Mouse (Mus musculus) heart, postnatal 25 days (tissue): ENCODE data around the gene Rpa3. TPM values are rescaled to one million over a fixed set of nuclear protein-coding genes. Genes with fewer than 3 reads are reported as not detected.

ENCODE experiments used
- DNase-seq: peaks from one replicate; pipeline ENCODE4 v3.0.0; 2022; ENCODE audit warnings: low spot score
- intact Hi-C: fragments of 180-260 bp; cut with DNase I; formaldehyde crosslinking; loops from one replicate; pipeline ENCODE4 v1.15.1; 2025
- total RNA-seq, 2 experiments: library from RNA; stranded (reverse); gene quantifications; 2 replicates each; pipeline ENCODE4 v1.2.3; 2021

The Rpa3 gene
- total RNA-seq, result 10 to 100 TPM; 21.0 to 23.8 TPM

- intact Hi-C loops, result loop anchor here (5.0 kb wide), 1 partner anchor 47 kb away; no protein-coding TSS in a partner anchor
- DNase-seq, result peak; percentile 96
Measured at GRCm38 (mm10) chr6:8259004-8259666, at the start of gene Rpa3, which contains the start of the genes Umad1 and Gm45062. TSS of gene Rpa3 (minus strand) at chr6:8259173. TSS of gene Umad1 (plus strand) at chr6:8259288. TSS of gene Gm45062 (plus strand) at chr6:8259450.

- intact Hi-C loops, result no loop called here
- DNase-seq, result no peak
Measured at GRCm38 (mm10) chr6:8307878-8308775, 49.2 kb upstream of the Rpa3 start.

DNA sequence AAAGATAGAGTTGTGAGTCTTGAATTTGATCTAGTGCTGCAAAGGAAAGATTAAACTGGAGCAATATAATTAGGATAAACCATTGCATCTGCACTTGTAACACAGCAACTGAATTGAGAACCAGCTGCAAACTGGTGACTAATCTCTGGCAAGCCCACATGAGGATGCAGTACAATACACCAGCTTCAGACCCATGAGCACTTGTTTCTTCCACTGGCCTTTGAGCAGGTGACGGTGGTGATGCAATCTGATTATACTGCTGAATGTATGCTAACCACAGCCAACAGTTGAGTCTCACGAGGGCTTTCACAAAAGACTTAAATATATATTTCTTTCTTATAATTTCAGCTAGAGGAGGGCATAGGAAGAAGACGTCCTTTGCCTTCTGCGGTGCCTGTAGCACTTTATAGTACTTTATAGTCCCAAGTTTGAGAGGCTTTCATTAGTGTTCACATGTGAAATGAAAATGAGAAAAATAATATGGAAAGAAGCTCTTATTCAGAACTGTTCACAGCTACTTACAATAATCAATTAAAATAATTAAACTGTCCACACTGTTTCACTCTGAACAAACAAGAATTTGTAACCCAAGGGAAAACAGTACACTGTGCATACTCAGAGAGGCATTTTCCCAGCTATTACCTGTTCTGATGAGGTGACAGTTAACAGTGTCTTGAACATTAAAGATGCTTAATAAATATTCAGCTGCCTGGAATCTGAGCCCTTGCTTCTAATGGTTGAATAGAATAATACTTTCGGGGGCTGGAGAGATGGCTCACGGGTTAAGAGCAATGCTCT, 40.3 kb upstream of the Rpa3 start:
- intact Hi-C loops, result no loop called here
- DNase-seq, result no peak

- intact Hi-C loops, result no loop called here
- DNase-seq, result no peak
Measured at GRCm38 (mm10) chr6:8294048-8294784, 35.2 kb upstream of the Rpa3 start.

DNA sequence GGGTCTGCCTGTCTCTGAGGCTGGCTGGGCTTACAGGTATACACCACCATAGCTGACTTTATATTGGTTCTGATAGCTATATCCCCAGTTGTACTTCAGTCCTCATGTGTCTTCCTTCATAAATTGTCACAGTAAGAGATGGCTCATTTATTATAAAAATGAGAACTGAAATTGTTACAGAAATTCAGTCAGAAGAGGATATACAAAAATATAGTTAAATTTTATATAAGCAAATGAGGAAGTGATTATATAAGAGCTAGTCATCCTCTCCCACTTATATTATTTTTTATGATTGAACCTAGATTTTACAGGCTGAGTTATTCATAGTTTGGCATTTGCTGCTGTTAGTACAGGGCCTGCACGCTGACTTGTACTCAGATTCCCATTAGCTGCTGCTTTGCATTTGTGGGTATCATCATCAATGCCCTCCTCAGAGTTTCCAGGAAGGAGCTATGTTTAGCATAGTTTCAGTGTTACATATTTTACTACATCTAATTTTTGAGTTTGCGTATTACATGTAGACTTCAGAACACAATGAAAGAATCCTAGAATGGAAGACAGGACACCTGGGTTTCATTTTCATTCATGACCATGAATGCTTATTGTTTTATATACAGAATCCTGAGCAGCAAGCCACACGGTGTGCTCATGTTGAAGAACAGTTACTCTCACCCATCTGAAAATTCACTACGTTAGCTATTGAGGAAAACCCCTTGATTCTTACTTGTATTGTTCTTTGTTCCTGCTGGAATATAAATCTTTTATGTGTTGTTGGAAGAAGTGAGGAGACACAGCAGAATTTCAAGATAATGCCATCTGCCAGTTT, 30.0 kb upstream of the Rpa3 start:
- no peak for DNase-seq
- intact Hi-C loops, result no loop called here

GRCm38 (mm10) chr6:8286146-8286545, 27.2 kb upstream of the Rpa3 start:
- intact Hi-C loops, result no loop called here
- no peak for DNase-seq

GRCm38 (mm10) chr6:8285401-8285960, 26.5 kb upstream of the Rpa3 start:
- intact Hi-C loops, result no loop called here
- DNase-seq, result no peak

- intact Hi-C loops, result no loop called here
- DNase-seq, result no peak
Measured at GRCm38 (mm10) chr6:8283255-8283654, 24.3 kb upstream of the Rpa3 start.

DNA sequence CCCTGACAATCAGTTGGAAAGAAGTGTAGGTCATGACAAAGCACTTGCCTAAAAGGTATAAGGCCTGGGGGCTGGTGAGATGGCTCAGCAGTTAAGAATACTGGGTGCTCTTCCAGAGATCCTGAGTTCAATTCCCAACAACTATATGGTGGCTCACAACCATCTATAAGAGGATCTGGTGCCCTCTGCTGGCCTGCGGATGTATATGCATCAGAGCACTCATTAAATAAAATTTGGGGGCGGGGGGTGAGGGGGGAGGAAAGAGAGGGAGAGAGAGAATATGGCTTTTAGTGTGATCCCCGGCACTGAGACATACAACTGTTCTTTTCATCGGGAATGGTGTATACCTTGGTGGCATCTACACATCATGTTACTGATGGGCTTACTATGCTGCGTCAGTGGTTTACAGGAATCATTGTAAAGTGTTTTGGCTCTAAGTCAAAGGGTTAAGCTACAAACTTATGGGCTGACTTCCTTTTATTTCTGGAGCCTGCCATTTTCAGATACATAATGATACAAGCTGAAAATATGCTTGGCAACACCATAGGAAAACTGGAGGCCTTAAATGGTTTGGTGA, 19.5 kb upstream of the Rpa3 start:
- no peak for DNase-seq
- intact Hi-C loops, result loop anchor here (10.0 kb wide), 2 partner anchors 226 to 556 kb away; partner anchors contain the start of gene Glcci1

GRCm38 (mm10) chr6:8276431-8276830, 17.5 kb upstream of the Rpa3 start:
- intact Hi-C loops, result loop anchor here (10.0 kb wide), 2 partner anchors 228 to 558 kb away; partner anchors contain the start of gene Glcci1

GRCm38 (mm10) chr6:8275098-8275497, 16.1 kb upstream of the Rpa3 start:
- intact Hi-C loops, result loop anchor here (2.0 to 10.0 kb wide), 3 partner anchors 230 to 560 kb away; partner anchors contain the start of gene Glcci1
- DNase-seq, result peak; percentile 7

More at GRCm38 (mm10) chr6:8276431-8276830, 17.5 kb upstream of the Rpa3 start:
- no peak for DNase-seq

GRCm38 (mm10) chr6:8274387-8275054, 15.5 kb upstream of the Rpa3 start:
- DNase-seq, result no peak
- intact Hi-C loops, result loop anchor here (2.0 to 10.0 kb wide), 4 partner anchors 207 to 560 kb away; partner anchors contain the start of gene Glcci1

DNA sequence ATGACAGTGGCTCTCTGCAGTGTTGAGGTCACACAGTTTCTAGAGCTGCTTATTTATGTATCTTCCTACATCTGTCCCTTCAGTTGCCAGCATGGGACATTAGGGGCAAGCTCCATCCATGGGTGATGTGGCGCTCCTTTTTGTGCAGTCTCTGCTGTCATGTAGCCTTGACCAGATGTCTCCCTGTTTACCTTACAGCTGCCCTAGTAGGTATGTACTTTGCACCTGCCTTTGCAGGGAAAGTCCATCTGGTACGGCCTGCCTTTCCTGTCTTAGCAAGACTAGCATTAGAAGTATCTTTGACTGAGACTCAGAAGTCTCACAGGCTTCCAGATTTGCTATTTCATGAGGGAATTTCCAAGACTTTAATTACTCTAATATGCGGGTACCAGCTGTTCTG, 12.1 kb upstream of the Rpa3 start:
- intact Hi-C loops, result loop anchor here (5.0 to 10.0 kb wide), 3 partner anchors 204 to 564 kb away; partner anchors contain the start of gene Glcci1
- DNase-seq, result no peak

GRCm38 (mm10) chr6:8259667-8260044, 683 bp upstream of the Rpa3 start:
- intact Hi-C loops, result loop anchor here (5.0 kb wide), 1 partner anchor 47 kb away; no protein-coding TSS in a partner anchor
- DNase-seq, result no peak

- no peak for DNase-seq
- intact Hi-C loops, result loop anchor here (5.0 kb wide), 1 partner anchor 46 kb away; no protein-coding TSS in a partner anchor
Measured at GRCm38 (mm10) chr6:8258316-8258715, 657 bp downstream of the Rpa3 start.

DNA sequence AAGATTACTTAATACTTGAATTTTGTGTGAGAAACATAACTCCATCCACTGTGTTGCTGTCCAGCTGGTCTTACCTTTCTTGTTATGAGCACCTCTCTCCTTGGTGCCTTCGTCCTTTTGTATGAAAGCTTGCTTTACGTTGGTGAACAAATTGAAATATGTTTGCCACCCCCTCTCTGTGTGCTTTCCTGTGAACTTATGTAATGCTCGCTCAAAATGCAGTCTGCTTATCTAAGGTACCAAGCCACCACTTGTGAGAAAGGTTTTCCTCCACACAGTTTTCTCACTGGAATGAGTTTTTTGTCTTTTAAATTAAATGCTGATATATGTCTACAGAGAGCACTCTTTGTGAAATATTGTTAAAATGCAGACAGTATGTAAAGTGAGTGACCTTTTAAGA, 30.4 kb downstream of the Rpa3 start:
- intact Hi-C loops, result no loop called here
- no peak for DNase-seq

DNA sequence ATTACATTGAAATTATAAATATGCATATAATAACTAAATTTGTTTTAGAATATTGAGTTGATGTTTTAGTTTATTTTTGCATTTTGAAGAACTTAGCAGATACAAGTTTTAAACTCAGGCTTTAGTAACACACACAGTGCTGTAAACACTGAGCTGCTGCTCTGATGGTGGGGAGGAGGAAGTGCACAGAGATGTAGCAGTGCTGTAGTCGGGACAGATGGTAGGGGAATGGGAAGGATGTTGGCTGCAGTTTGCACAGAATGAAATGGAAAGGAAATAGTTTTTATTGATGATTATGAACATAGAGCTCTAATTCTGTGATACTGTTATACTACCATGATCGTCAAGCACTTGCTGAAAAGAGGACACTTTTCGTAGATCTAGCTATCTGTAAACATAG, 31.9 kb downstream of the Rpa3 start:
- no peak for DNase-seq
- intact Hi-C loops, result no loop called here
